Mouse (Mus musculus) hindbrain, embryonic 11.5 days (tissue): ENCODE measurements at regions not wholly inside any gene's neighbourhood (a gene's known extent, or its start where the extent isn't known, plus 50 kb on each side); places are given as distances from the start of the nearest gene placed in this dataset.

Experiments used
- ATAC-seq: fragments of 200-750 bp; cut with Nextera tagmentation; 2 replicates; pipeline ENCODE4 v1.8.0; 2017; ENCODE audit warnings: mild to moderate bottlenecking, moderate TSS enrichment, moderate library complexity; ENCODE audit not compliant: low FRiP score
- DNase-seq: peaks from one replicate; pipeline ENCODE4 v3.0.0-alpha.2; 2015; ENCODE audit warnings: low spot score
- H3K27ac ChIP-seq: fragments of 300-500 bp; sonication (generic); 2 replicates; pipeline ENCODE4 v1.5.1; 2014; ENCODE audit warnings: mild to moderate bottlenecking, low read depth, low read length
- H3K27me3 ChIP-seq: fragments of 300-500 bp; sonication (generic); 2 replicates; pipeline ENCODE4 v1.6.1; 2014; ENCODE audit warnings: mild to moderate bottlenecking, low read length, moderate library complexity, mixed read lengths; ENCODE audit not compliant: control insufficient read depth, insufficient read depth
- H3K36me3 ChIP-seq: fragments of 300-500 bp; sonication (generic); 2 replicates; pipeline ENCODE4 v1.6.1; 2014; ENCODE audit warnings: mild to moderate bottlenecking, low read length, moderate library complexity, mixed read lengths; ENCODE audit not compliant: control insufficient read depth, insufficient read depth
- H3K4me1 ChIP-seq: fragments of 300-500 bp; sonication (generic); replicated peaks from 2 replicates; pipeline ENCODE4 v1.6.1; 2014; ENCODE audit warnings: low read length, mixed read lengths; ENCODE audit not compliant: control insufficient read depth, insufficient read depth
- H3K4me2 ChIP-seq: fragments of 300-500 bp; sonication (generic); replicated peaks from 2 replicates; pipeline ENCODE4 v1.6.1; 2014; ENCODE audit warnings: mild to moderate bottlenecking, low read depth, low read length
- H3K4me3 ChIP-seq: fragments of 300-500 bp; sonication (generic); 2 replicates; pipeline ENCODE4 v1.5.1; 2014; ENCODE audit warnings: low read depth, low read length
- H3K9ac ChIP-seq: fragments of 300-500 bp; sonication (generic); 2 replicates; pipeline ENCODE4 v1.6.1; 2014; ENCODE audit warnings: low read depth, low read length
- H3K9me3 ChIP-seq: fragments of 300-500 bp; sonication (generic); 2 replicates; pipeline ENCODE4 v1.6.1; 2016; ENCODE audit warnings: low read length; ENCODE audit not compliant: control insufficient read depth
- WGBS: fragments of 180-500 bp; shearing (Covaris S2); extraction: QIAGEN DNeasy Blood & Tissue Kit; methylation state at CpG from one replicate; pipeline ENCODE4 v1.1.7; 2014; 5-methylcytosine and 5-hydroxymethylcytosine counted together

DNA sequence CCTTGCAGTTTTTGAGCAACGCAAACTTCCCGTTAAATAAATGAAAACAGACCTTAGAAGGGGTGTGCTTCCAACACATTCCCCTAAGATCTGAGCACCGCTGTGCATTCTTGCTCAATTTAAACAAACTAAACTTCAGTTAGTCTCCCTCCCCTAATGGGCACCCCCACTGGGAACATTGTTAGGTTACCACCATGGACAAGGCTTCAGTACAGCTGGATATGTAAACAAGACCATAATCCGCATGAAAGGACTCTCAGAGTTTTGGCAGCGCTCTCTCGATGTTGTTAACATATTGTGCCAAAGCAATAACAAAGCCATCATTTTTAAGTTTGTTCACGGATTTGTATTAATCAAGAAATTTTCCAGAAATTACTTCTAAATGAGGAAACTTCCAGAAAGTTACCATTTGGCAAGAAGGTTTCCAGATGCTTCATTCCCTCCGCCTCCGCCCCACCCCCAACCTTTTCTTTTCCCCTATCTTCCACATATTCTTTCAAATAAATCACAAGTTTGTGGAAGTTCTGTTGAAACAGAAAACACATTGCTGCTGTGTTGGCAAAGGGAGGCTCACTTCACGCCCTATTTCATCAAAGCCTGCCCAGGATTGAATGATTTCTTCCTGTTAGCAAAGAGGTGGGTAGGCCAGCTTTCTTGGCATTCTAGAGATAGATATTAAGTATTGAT is 429.6 kb upstream of the Nr2f1 start:
- 29% methylated on average over 10 of the region's 10 CpGs for WGBS
- no peak overlapping the region for H3K4me2 ChIP-seq
- no peaks in the 10 kb centered on the region for H3K27me3 ChIP-seq
- DNase-seq, result peak; percentile 39
- no peak overlapping the region for H3K9ac ChIP-seq
- no peak overlapping the region for H3K4me3 ChIP-seq
- ATAC-seq, result no peak
- H3K36me3 ChIP-seq, result no peaks in the 10 kb centered on the region
- H3K4me1 ChIP-seq, result no peaks in the 10 kb centered on the region
- no peak overlapping the region for H3K27ac ChIP-seq
- H3K9me3 ChIP-seq, result no peaks in the 10 kb centered on the region

GRCm38 (mm10) chr13:78623652-78624051 is 424.1 kb upstream of the Nr2f1 start:
- no peak overlapping the region for H3K27ac ChIP-seq
- no peak overlapping the region for H3K4me3 ChIP-seq
- DNase-seq (no peak), ATAC-seq (no peak)
- H3K9me3 ChIP-seq, result no peaks in the 10 kb centered on the region
- no peaks in the 10 kb centered on the region for H3K36me3 ChIP-seq
- no peak overlapping the region for H3K4me2 ChIP-seq
- 88% methylated on average over 2 of the region's 2 CpGs for WGBS
- H3K27me3 ChIP-seq, result no peaks in the 10 kb centered on the region
- no peaks in the 10 kb centered on the region for H3K4me1 ChIP-seq
- no peak overlapping the region for H3K9ac ChIP-seq

DNA sequence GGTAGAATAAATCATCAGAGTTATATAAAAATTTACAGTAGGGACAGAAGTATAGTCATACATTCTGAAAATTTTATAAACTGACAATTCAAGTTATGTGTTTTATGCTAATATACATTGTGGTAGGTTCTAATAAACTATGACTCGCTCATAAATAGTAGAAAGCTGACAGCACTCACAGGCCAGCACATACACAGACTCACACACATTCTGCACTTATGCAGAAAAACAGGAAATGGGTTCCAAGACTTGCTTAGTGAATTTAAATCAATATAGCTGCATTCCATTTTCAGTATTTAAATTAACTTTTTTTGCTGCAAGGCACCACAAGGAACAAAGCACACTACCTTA is 403.3 kb upstream of the Nr2f1 start:
- Histone ChIP-seq H3K4me2 (no peak overlapping the region), H3K4me3 (no peak overlapping the region), H3K9ac (no peak overlapping the region), H3K27me3 (no peaks in the 10 kb centered on the region), H3K9me3 (no peaks in the 10 kb centered on the region), H3K27ac (no peak overlapping the region), H3K4me1 (no peaks in the 10 kb centered on the region), H3K36me3 (no peaks in the 10 kb centered on the region)
- DNase-seq (no peak), ATAC-seq (no peak; the same call in 1 of the 2 replicates)
- 85% methylated on average over 1 of the region's 1 CpGs for WGBS

DNA sequence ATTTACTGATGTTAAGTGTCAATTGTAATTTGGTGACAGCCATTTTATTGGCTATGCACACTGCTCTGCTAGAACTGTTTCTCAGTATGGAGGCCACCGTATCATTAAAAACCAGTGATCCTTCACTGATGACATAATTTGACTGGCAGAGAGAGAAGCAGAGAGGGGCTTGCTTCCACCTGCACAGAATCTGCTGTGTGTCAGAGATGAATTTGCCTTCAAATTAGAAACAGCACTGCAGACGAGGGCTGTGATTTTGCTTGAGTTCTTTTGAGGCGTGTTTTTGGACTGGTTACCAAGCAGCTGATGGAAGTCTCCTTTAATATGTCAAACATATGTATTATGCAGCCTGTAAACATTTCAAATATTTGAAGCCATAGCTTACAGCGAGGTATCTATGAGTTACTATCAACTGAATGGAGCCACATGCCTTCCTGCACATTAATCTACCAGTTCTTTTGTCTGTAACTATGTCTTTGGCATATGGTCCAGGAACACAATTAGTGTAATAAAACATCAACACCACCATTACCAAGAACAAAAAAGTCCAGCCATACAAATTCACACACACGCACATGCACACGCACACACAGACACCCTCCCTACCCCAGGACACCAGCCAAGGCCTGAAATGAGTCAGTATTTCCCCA is 402.8 kb upstream of the Nr2f1 start:
- no peak for DNase-seq
- Histone ChIP-seq H3K4me2 (no peak overlapping the region), H3K9me3 (no peaks in the 10 kb centered on the region), H3K27ac (no peak overlapping the region), H3K27me3 (no peaks in the 10 kb centered on the region), H3K36me3 (no peaks in the 10 kb centered on the region), H3K4me3 (no peak overlapping the region), H3K9ac (no peak overlapping the region), H3K4me1 (no peaks in the 10 kb centered on the region)
- peak; percentile 86 for ATAC-seq
- 65% methylated on average over 6 of the region's 6 CpGs for WGBS

GRCm38 (mm10) chr13:78580863-78581595 is 381.5 kb upstream of the Nr2f1 start:
- Histone ChIP-seq H3K4me1 (no peaks in the 10 kb centered on the region), H3K36me3 (no peaks in the 10 kb centered on the region), H3K4me2 (no peak overlapping the region), H3K27ac (peak overlapping the region; percentile 11; the same call in 1 of the 2 replicates), H3K9ac (no peak overlapping the region), H3K4me3 (no peak overlapping the region), H3K9me3 (no peaks in the 10 kb centered on the region), H3K27me3 (no peaks in the 10 kb centered on the region)
- 20% methylated on average over 7 of the region's 7 CpGs for WGBS
- peak; percentile 25 for DNase-seq
- peak; percentile 51 for ATAC-seq

- Histone ChIP-seq H3K4me2 (no peak overlapping the region), H3K9ac (no peak overlapping the region), H3K27ac (peak overlapping the region; percentile 30; the same call in 1 of the 2 replicates), H3K27me3 (no peaks in the 10 kb centered on the region), H3K4me1 (no peaks in the 10 kb centered on the region), H3K36me3 (no peaks in the 10 kb centered on the region), H3K4me3 (no peak overlapping the region), H3K9me3 (no peaks in the 10 kb centered on the region)
- ATAC-seq, result no peak
- 68% methylated on average over 1 of the region's 1 CpGs for whole genome bisulfite sequencing
- DNase-seq, result no peak
Observed at GRCm38 (mm10) chr13:78577497-78577896, 377.9 kb upstream of the Nr2f1 start.

- ATAC-seq, result peak; percentile 87
- Histone ChIP-seq H3K27ac (peak overlapping the region; percentile 17; the same call in 1 of the 2 replicates), H3K4me2 (no peak overlapping the region), H3K36me3 (no peaks in the 10 kb centered on the region), H3K4me3 (no peak overlapping the region), H3K9ac (no peak overlapping the region), H3K9me3 (no peaks in the 10 kb centered on the region), H3K27me3 (no peaks in the 10 kb centered on the region), H3K4me1 (no peaks in the 10 kb centered on the region)
- WGBS, result 27% methylated on average over 9 of the region's 9 CpGs
- peak; percentile 63 for DNase-seq
Observed at GRCm38 (mm10) chr13:78576300-78577296, 377.0 kb upstream of the Nr2f1 start.

DNA sequence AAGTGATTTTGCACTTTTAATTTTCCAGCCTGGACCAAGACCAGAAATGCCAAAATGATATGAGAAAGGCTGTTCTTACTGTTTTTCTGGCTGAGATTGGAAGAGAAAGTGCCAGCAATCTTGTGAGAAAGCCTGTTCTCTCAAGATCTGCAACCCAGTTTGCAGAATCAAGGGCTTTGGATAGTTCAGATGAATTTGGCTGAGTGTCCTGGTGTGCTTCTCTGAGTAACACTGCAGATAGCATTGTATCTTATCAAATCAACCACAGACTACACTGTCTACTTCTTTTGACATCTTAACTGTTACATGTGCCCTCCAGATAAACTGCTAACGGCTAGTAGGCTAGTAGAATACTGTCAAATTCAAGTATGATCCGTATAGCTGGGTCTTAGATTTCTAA is 371.5 kb upstream of the Nr2f1 start:
- no peaks in the 10 kb centered on the region for H3K9me3 ChIP-seq
- H3K36me3 ChIP-seq, result no peaks in the 10 kb centered on the region
- no peak overlapping the region for H3K4me3 ChIP-seq
- WGBS, result 80% methylated on average over 2 of the region's 2 CpGs
- ATAC-seq, result no peak
- no peaks in the 10 kb centered on the region for H3K27me3 ChIP-seq
- no peaks in the 10 kb centered on the region for H3K4me1 ChIP-seq
- no peak overlapping the region for H3K9ac ChIP-seq
- H3K4me2 ChIP-seq, result no peak overlapping the region
- no peak overlapping the region for H3K27ac ChIP-seq
- DNase-seq, result no peak
